Mouse (Mus musculus) CD4-positive helper T cell, adult 2 months (primary cell): Measurements from ENCODE around the gene Cachd1.

Experiments
- DNase-seq: peaks from one replicate; pipeline ENCODE4 v3.0.0-alpha.2; 2012; ENCODE audit warnings: low read depth, missing footprints, low spot score

Gene Cachd1

GRCm38 (mm10) chr4:100922816-100923554 lies 146.5 kb downstream of the Cachd1 start:
- no peak for DNase-seq

DNA sequence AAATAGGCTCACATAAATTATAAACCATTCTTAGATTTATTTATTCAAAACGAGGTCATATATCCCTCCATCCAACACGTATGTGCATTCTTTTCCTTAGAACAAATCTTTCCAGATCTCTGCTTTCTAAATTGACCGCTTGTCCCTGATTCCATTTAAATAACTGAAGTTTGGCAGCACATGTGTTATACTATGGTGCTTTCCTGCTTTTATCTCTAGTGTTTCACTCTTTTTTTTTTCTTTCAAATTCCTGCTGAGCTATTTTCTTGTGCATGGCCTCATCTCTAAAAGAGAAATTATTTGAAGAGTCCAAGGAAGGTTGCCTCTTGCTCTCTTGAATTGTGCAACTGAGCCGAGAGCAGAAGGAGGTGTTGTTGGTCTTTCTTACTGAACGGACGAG lies 147.1 kb downstream of the Cachd1 start:
- no peak for DNase-seq

- no peak for DNase-seq
Measured at GRCm38 (mm10) chr4:100924276-100924675, 147.8 kb downstream of the Cachd1 start.

DNA sequence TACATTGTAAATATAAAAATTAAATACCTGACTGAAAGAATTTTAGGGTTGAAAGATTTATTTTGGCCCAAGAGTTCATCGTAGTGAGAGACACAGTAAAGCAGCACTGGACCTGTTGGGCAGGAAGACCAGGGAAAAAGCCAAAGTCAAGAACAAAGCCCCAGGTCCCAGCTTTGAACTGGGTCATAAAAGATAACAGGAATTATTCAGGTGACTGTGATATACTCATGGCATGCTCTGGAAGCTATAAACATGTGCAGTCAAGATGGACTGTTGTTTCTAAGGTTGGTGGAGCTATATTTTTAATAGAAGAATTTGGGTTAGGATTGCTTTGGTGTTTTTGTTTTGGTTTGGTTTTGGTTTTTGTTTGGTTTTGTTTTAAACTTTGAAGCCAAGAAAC lies 148.7 kb downstream of the Cachd1 start:
- DNase-seq, result no peak

- DNase-seq, result no peak
Measured at GRCm38 (mm10) chr4:100926608-100927007, 150.1 kb downstream of the Cachd1 start.

- no peak for DNase-seq
Measured at GRCm38 (mm10) chr4:100927059-100927458, 150.6 kb downstream of the Cachd1 start.

GRCm38 (mm10) chr4:100943689-100944088 lies 167.2 kb downstream of the Cachd1 start:
- no peak for DNase-seq

DNA sequence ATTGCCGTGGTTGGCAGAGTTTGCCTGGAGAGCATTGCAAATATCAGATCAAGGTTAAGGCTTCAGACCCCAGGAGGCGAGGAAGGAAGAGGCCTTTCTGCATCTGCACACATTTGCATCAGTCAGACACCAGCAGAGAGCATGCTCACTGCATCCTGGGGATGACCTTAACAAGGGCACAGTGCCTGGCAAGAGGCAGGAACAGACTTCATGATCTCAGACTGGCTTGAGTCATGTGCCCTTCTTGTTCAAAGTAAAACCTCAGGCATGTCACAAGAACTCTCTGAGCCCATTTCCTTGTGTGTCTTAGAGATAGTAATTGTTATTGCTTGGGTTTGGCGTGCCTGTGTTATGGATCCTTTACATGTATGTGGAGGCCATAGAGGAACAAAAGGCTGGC lies 167.8 kb downstream of the Cachd1 start:
- DNase-seq, result no peak

- DNase-seq, result no peak
Measured at GRCm38 (mm10) chr4:100945171-100945899, 168.9 kb downstream of the Cachd1 start.

DNA sequence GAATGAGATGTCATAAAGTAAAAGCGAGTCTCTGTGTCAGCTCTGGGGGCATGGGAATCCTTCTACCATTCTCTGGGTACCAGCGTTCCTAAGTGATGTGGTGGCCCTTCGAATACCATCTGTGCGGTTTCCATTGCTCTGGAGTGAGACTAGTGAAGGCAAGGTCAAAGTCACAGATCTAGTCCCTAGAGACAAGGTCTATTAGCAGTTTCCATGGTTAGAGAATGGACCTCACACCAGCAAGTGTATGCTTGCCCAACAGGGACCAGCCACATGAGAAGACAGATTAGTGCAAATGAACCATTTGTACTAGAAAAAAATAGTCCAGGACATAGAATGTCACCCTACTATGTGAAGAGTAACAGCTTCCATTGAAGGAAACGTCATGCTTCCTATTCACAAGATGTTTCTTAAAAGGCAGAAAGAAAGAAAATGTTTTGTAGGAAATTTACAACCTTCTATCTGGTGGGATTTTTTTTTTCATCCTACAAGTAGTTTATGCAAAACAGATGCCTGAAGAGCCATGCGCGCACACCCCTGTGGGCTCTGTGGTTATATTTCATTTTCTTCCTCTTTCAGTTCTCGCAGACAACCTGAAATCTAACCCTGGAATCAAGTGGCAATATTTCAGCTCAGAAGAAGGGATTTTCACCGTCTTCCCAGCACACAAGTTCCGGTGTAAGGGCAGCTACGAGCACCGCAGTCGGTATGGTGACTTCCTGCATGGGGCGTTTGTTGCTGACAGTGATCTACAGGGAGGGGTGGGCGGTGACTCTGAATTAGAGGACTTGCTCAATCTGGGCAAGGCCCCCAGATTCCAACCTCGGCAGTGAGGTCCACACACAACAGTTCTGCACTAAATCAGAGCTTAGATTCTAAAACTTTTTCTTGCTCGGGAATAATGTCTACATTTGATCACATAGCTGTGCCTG lies 172.3 kb downstream of the Cachd1 start:
- no peak for DNase-seq

DNA sequence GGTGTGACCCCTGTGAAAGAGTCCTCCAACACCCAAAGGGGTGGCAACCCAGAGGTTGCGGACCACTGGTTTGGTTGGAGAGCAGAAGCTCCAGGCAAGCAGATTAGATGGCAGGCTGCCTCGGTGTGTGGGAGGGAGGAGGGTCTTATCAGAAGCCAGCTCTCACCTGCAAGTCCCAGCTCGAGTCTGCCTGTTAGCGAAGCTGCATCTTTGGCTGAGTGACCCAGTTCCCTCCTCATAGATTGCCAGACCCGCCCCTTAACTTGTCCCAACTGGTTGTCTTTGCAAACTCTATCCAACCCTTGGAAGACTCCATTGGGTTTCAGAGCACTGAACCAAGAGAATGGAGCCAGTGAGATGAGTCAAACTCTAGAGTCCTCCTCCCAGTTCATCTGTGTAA lies 173.8 kb downstream of the Cachd1 start:
- no peak for DNase-seq

- DNase-seq, result no peak
Measured at GRCm38 (mm10) chr4:100951876-100952275, 175.4 kb downstream of the Cachd1 start.

DNA sequence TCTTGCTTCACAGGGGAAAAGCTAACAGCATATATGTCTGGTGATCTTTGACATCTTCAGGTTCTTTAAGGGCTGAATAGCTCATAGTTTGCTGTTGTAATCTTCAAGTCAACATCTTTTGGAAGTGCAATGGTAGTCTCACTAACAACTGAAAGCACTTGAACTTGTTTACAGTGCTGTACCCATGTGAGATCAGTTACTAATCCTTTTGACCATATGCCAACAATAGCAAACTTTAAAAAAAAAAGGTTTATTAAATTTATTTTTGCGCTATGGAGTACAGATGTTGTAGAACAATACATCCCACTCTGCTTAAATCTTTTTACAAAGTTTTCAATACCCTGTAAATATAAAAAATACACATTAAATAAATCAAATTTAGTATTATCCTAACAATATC lies 186.9 kb downstream of the Cachd1 start:
- DNase-seq, result no peak

DNA sequence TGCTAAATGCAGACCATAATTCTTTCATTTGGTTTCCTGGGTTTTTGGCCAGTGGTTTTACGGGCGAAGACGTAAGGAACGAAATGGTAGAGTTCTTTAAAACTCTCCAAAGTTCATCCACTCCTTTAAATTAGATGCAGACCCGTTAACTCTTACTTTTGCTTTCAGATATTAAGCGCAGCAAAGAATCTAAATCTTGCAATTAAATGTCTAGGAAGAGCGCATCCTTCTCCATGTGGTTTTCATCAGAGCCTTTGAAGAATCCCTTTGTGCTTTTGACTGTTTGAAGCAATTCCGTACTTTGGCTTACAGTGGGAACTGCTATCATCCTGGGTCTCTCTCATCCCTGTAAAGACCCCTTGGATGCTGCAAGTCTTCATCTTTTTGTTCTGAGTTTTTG lies 187.3 kb downstream of the Cachd1 start:
- no peak for DNase-seq

DNA sequence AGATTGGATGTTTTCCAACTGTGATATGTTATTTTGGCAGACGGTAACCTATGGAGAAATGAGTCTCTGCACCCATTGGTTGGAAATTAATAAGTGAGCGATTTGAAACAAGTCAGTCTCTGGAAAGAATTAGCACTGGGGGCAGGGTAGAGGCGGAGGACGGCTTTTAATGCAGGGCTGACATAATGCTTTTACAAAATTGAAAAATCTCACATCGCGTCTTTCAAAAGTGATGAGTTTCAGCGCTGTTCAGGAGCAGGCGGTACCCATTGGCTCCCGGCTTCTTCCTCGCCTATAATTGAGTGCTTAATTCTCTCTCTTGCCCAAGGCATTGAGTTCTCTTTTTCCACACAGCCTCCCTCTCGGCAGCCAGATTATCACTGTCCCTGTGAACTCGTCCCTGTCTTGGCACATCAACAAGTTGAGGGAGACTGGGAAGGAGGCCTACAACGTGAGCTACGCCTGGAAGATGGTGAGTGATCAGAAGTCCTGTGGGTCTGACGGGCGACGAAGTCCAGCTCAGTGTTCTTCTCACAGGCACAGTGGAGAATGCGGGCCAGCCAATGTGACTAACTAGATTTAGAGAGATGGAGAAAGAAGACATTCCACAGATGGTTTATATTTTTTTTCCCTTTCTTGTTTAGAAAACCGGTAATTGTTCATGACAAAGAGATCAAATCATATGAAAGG lies 191.4 kb downstream of the Cachd1 start:
- DNase-seq, result no peak

GRCm38 (mm10) chr4:100973641-100974454 lies 197.4 kb downstream of the Cachd1 start:
- no peak for DNase-seq

DNA sequence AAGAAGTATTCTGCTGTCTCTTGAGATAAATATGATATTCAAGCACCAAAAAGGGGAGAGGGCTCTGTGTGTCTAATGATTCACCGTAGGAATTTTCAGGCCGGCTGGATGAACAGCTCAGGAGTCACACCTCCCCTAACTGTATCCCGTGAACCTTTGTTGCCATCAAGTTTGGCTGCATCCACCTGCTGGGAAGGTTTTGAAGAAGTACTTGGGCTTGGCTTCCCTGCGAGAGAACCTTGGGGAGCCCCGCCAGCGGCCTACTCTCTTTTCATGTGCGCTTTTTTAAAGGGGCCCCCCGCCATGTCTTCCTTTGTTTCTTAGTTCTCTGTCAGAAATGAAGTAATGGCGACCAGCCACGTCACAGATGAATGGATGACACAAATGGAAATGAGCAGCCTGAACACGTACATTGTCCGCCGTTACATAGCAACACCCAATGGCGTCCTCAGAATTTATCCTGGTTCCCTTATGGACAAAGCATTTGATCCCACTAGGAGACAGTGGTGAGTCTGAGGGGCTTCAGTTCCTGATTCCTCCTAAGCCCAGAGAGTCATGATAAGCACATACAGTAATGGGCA lies 198.1 kb downstream of the Cachd1 start:
- no peak for DNase-seq

GRCm38 (mm10) chr4:100977522-100977921 lies 201.0 kb downstream of the Cachd1 start:
- DNase-seq, result no peak

- no peak for DNase-seq
Measured at GRCm38 (mm10) chr4:100987187-100987586, 210.7 kb downstream of the Cachd1 start.

DNA sequence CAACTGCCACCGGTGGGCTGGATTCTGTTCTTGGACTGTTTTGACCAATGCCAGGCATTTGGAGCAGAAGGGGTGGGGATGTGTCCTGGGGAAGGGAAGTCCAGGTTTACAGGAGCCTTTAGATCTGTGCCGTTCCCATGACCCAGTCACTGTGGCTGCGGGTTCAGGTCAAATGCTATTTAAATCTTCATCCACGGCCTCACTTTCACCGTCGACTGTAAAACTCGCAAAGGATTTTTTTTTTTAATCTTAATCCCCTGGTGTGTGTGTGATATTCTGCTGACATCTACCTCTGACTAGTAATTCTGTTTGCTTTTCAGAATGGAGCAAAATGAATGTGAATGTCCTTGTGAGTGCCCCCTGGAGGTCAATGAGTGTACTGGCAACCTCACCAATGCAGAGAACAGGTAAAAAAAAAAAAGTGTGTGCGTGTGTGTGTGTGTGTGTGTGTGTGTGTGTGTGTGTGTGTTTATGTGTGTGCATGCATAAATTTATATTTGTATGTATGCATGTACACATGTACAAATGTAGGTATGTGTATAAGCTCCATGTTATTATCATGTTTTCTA lies 211.8 kb downstream of the Cachd1 start:
- DNase-seq, result no peak
